Mouse (Mus musculus) kidney, adult 11 months (tissue): Measurements from ENCODE around the gene A430033K04Rik.

Experiments used
- DNase-seq: peaks from one replicate; pipeline ENCODE4 v3.0.0; 2022

The A430033K04Rik gene

GRCm38 (mm10) chr5:138622645-138623477, at the start of gene A430033K04Rik:
Gene A430033K04Rik, plus strand, starts transcription at chr5:138622859.
- peak; percentile 96 for DNase-seq

- DNase-seq = no peak
These were observed 35.3 kb upstream of the A430033K04Rik start for GRCm38 (mm10) chr5:138587396-138587795.

- DNase-seq = no peak
These were observed 4.3 kb upstream of the A430033K04Rik start for GRCm38 (mm10) chr5:138618353-138618752.

GRCm38 (mm10) chr5:138619211-138620128, 3.2 kb upstream of the A430033K04Rik start, which contains the start of gene Zfp68:
Gene Zfp68, minus strand, starts transcription at chr5:138619761.
- peak; percentile 95 for DNase-seq

GRCm38 (mm10) chr5:138620836-138621235, 1.8 kb upstream of the A430033K04Rik start:
- DNase-seq = no peak

GRCm38 (mm10) chr5:138623478-138623875, 818 bp downstream of the A430033K04Rik start:
- DNase-seq = no peak

GRCm38 (mm10) chr5:138636486-138636885, 13.8 kb downstream of the A430033K04Rik start:
- no peak for DNase-seq

- no peak for DNase-seq
These were observed 18.4 kb downstream of the A430033K04Rik start for GRCm38 (mm10) chr5:138641081-138641480.

GRCm38 (mm10) chr5:138641761-138642160, 19.1 kb downstream of the A430033K04Rik start:
- no peak for DNase-seq

- no peak for DNase-seq
These were observed 30.3 kb downstream of the A430033K04Rik start for GRCm38 (mm10) chr5:138652911-138653310.

GRCm38 (mm10) chr5:138656477-138657156, 34.0 kb downstream of the A430033K04Rik start:
- DNase-seq = no peak

GRCm38 (mm10) chr5:138657407-138657806, 34.7 kb downstream of the A430033K04Rik start:
- DNase-seq = no peak

- DNase-seq = peak; percentile 41
These were observed 35.2 kb downstream of the A430033K04Rik start for GRCm38 (mm10) chr5:138657854-138658253.

- peak; percentile 11 for DNase-seq
These were observed 36.3 kb downstream of the A430033K04Rik start for GRCm38 (mm10) chr5:138658922-138659321.

- DNase-seq = no peak
These were observed 60.5 kb downstream of the A430033K04Rik start for GRCm38 (mm10) chr5:138683023-138683766.

GRCm38 (mm10) chr5:138683821-138684220, 61.2 kb downstream of the A430033K04Rik start:
- DNase-seq = no peak

GRCm38 (mm10) chr5:138687453-138687852, 64.8 kb downstream of the A430033K04Rik start:
- no peak for DNase-seq

GRCm38 (mm10) chr5:138689254-138689653, 66.6 kb downstream of the A430033K04Rik start:
- no peak for DNase-seq

- no peak for DNase-seq
These were observed 70.4 kb downstream of the A430033K04Rik start for GRCm38 (mm10) chr5:138692936-138693570.

- DNase-seq = no peak
These were observed 71.4 kb downstream of the A430033K04Rik start for GRCm38 (mm10) chr5:138694036-138694435.

GRCm38 (mm10) chr5:138694496-138695167, 72.0 kb downstream of the A430033K04Rik start:
- DNase-seq = no peak
